Comparison of ENCODE assay signal across 8 mouse cellular contexts in genomic region chr5:105491389-105491788, GRCm38 (mm10). TPM values are rescaled to one million over a fixed set of nuclear protein-coding genes. Genes with fewer than 3 reads are reported as not detected.
A peak's percentile ranks its signal among the peaks of the same experiment; 100 is the strongest.
DNase-seq lines count a peak whose midpoint lies in the region; ATAC-seq and TF ChIP-seq lines count a peak whose summit lies in the region.

No protein-coding gene starts in this region.

- 0 out of 2 replicates have a peak, but pooled peaks have one; percentile 55 for ATAC-seq in neural tube, embryonic 13.5 days (ENCODE audit: low read depth)

- no peak overlapping the region for H3K27ac ChIP-seq in gastrocnemius, adult 2 months
- H3K27ac ChIP-seq in neural tube, embryonic 13.5 days (replicated peaks) = no peak overlapping the region

- H3K36me3 ChIP-seq in neural tube, embryonic 13.5 days = peaks cover 11% of the 10 kb centered on the region; the same call in 1 of the 2 replicates

- intact Hi-C loops in gastrocnemius, adult 2 months (cut with DNase I) = loop anchor here (10.0 kb wide), 1 partner anchor 383 kb away; the partner anchor contains the start of gene Zfp326
- intact Hi-C loops in gastrocnemius, postnatal 36 days (cut with DNase I) = loop anchor here (5.0 kb wide), 1 partner anchor 74 kb away; the partner anchor contains the start of gene Lrrc8b

- no peak overlapping the region for H3K4me3 ChIP-seq in gastrocnemius, adult 2 months
- H3K4me3 ChIP-seq in neural tube, embryonic 13.5 days = no peak overlapping the region

- no peak overlapping the region for H3K4me2 ChIP-seq in neural tube, embryonic 13.5 days

- peaks cover 4% of the 10 kb centered on the region; the same call in 1 of the 2 replicates for H3K27me3 ChIP-seq in neural tube, embryonic 13.5 days

- H3K4me1 ChIP-seq in neural tube, embryonic 13.5 days (replicated peaks) = peaks cover 46% of the 10 kb centered on the region

- WGBS in neural tube, embryonic 13.5 days = 53% methylated on average over 4 of the region's 4 CpGs

- DNase-seq in gastrocnemius, adult 2 months = no peak
- DNase-seq in gastrocnemius, postnatal 36 days = no peak
- DNase-seq in neural tube, embryonic 10.5 days (ENCODE audit: extremely low spot score, low spot score) = no peak
- DNase-seq in induced T-regulatory cell, adult 2 months (ENCODE audit: low read depth) = peak; percentile 46
- DNase-seq in thymus, postnatal 0 days (ENCODE audit: low spot score) = peak; percentile 75
- DNase-seq in spleen, adult 12 weeks (ENCODE audit: low spot score) = no peak
- DNase-seq in left cerebral cortex, adult 9 months (ENCODE audit: low spot score in 2 of 2) = no peak

- H3K9me3 ChIP-seq in neural tube, embryonic 13.5 days = no peaks in the 10 kb centered on the region

- TF ChIP-seq CTCF in gastrocnemius, adult 2 months (IDR thresholded peaks at IDR 0.05) = peak; percentile 23

- no peak overlapping the region for H3K9ac ChIP-seq in neural tube, embryonic 13.5 days

RNA-seq across cellular contexts. Expression of gene Lrrc8c, which starts 27.8 kb away (rescaled TPM):
- total RNA-seq in gastrocnemius, adult 2 months (2021) = 10 to 100 TPM in 1 of 2 experiments, 1 to 10 TPM in 1; 8.1 to 17.0 TPM
- 10 to 100 TPM in 1 of 2 experiments, 1 to 10 TPM in 1; 8.3 to 11.0 TPM for total RNA-seq in gastrocnemius, postnatal 36 days (2021)
- 10.3 and 15.1 TPM in 2 replicates for polyA plus RNA-seq in neural tube, embryonic 13.5 days (2015; fragmentation: Nextera tagmentation; extraction: Ambion mirVana)
- polyA plus RNA-seq in thymus, postnatal 0 days (2015; fragmentation: Nextera tagmentation; extraction: Ambion mirVana) = 24.5 and 26.2 TPM in 2 replicates

Comparison
In these comparisons a context has a peak if more than half of its experiments do, and no peak if none do; other contexts are left out.
1. DNase-seq: peak in induced T-regulatory cell, adult 2 months (single experiment) and thymus, postnatal 0 days (single experiment); none in gastrocnemius, adult 2 months (single experiment), gastrocnemius, postnatal 36 days (0 of 2), neural tube, embryonic 10.5 days (single experiment), spleen, adult 12 weeks (single experiment) and left cerebral cortex, adult 9 months (0 of 2).